Mouse (Mus musculus): ENCODE results near the gene Gm28891.
"Not testable (repeated sequence)": the region's sequence is repeated elsewhere in the genome, so short reads cannot be mapped to it uniquely, and the experiment has no call there.

Gm28891 gene

GRCm38 (mm10) chrY:60240902-60241301, at the start of gene Gm28891:
Gene Gm28891, plus strand, starts transcription at chrY:60241202.
- in situ Hi-C loops (cut with MboI, MseI): not testable (repeated sequence)

Measured in T-helper 17 cell (primary cell).